Mouse (Mus musculus): ENCODE measurements around the gene Kcnk5.

GRCm38 (mm10) chr14:20147854-20148253 is 33.8 kb downstream of the Kcnk5 start:
- no peak for TF ChIP-seq POLR2A (IDR thresholded peaks at IDR 0.05; ENCODE audit: insufficient read depth, low read depth, low read length)
- no peak for TF ChIP-seq CTCF (IDR thresholded peaks at IDR 0.05; ENCODE audit: insufficient read depth, low read depth, low read length)
